Mouse (Mus musculus) forebrain, embryonic 14.5 days (tissue): ENCODE results near the gene Wnt2b. TPM values are rescaled to one million over a fixed set of nuclear protein-coding genes. Genes with fewer than 3 reads are reported as not detected.
A peak's percentile ranks its signal among the peaks of the same experiment; 100 is the strongest.

Experiments used
- ATAC-seq: fragments of 200-750 bp; cut with Nextera tagmentation; 2 replicates; pipeline ENCODE4 v1.8.0; 2017; ENCODE audit warnings: mild to moderate bottlenecking, moderate library complexity
- DNase-seq: peaks from one replicate; pipeline ENCODE4 v3.0.0-alpha.2; 2015; ENCODE audit warnings: low spot score
- H3K27ac ChIP-seq: fragments of 300-500 bp; sonication (generic); 2 replicates; pipeline ENCODE4 v1.5.1; 2014; ENCODE audit warnings: low read depth, mild to moderate bottlenecking, control low read depth, low read length, moderate library complexity
- H3K27me3 ChIP-seq: fragments of 300-500 bp; sonication (generic); replicated peaks from 2 replicates; pipeline ENCODE4 v1.6.1; 2014; ENCODE audit warnings: low read length, control low read depth, mixed read lengths; ENCODE audit not compliant: control insufficient read depth, insufficient read depth
- H3K36me3 ChIP-seq: fragments of 300-500 bp; sonication (generic); 2 replicates; pipeline ENCODE4 v1.6.1; 2014; ENCODE audit warnings: low read length, control low read depth; ENCODE audit not compliant: control insufficient read depth, insufficient read depth
- H3K4me1 ChIP-seq: fragments of 300-500 bp; sonication (generic); 2 replicates; pipeline ENCODE4 v1.6.1; 2014; ENCODE audit warnings: antibody characterized with exemption, low read length, control low read depth; ENCODE audit not compliant: control insufficient read depth, insufficient read depth
- H3K4me2 ChIP-seq: fragments of 300-500 bp; sonication (generic); 2 replicates; pipeline ENCODE4 v1.6.1; 2014; ENCODE audit warnings: mild to moderate bottlenecking, control low read depth, low read length
- H3K4me3 ChIP-seq: fragments of 300-500 bp; sonication (generic); 2 replicates; pipeline ENCODE4 v1.5.1; 2014; ENCODE audit warnings: low read depth, low read length, control low read depth
- H3K9ac ChIP-seq: fragments of 300-500 bp; sonication (generic); 2 replicates; pipeline ENCODE4 v1.6.1; 2014; ENCODE audit warnings: mild to moderate bottlenecking, low read length, control low read depth, moderate library complexity
- H3K9me3 ChIP-seq: fragments of 300-500 bp; sonication (generic); replicated peaks from 2 replicates; pipeline ENCODE4 v1.6.1; 2016; ENCODE audit warnings: low read length, control low read depth, mixed read lengths; ENCODE audit not compliant: control insufficient read depth
- WGBS: fragments of 180-500 bp; shearing (Covaris S2); extraction: QIAGEN DNeasy Blood & Tissue Kit; methylation state at CpG from one replicate; pipeline ENCODE4 v1.1.7; 2014; 5-methylcytosine and 5-hydroxymethylcytosine counted together
- polyA plus RNA-seq: library from polyadenylated mRNA; unstranded; fragments of >200 nt; fragmentation: Nextera tagmentation; extraction: Ambion mirVana; gene quantifications from 2 replicates; pipeline ENCODE4 v1.2.1, GENCODE M21; 2014

Wnt2b gene
- polyA plus RNA-seq, 1 experiment from 2014 or later = 0.38 TPM

DNA sequence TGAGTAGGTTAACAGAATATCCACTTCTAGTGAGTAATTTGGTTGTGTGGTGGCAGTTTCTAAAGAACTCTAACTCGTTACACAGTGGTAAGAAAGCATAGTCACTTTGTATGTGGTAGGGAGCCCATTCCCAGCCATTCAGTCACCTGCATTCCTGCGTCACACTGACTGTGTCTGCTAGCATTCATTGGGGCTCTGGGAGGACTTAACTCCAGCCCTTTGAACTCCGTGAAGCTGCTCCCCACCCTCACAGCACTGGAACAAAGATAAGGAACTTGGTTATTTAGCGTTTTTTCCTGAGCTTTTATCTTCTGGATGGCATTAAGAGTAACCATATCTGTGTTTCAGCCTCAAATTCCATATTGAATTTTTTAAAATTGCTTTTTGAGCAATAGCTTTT lies 23.4 kb downstream of the Wnt2b start:
- Histone ChIP-seq H3K9me3 (no peaks in the 10 kb centered on the region), H3K4me1 (no peaks in the 10 kb centered on the region), H3K36me3 (peaks cover 9% of the 10 kb centered on the region; the same call in 1 of the 2 replicates), H3K27ac (no peak overlapping the region), H3K9ac (no peak overlapping the region), H3K4me3 (no peak overlapping the region), H3K27me3 (no peaks in the 10 kb centered on the region), H3K4me2 (no peak overlapping the region)
- DNase-seq (no peak), ATAC-seq (no peak)
- 32% methylated on average over 4 of the region's 4 CpGs for WGBS

DNA sequence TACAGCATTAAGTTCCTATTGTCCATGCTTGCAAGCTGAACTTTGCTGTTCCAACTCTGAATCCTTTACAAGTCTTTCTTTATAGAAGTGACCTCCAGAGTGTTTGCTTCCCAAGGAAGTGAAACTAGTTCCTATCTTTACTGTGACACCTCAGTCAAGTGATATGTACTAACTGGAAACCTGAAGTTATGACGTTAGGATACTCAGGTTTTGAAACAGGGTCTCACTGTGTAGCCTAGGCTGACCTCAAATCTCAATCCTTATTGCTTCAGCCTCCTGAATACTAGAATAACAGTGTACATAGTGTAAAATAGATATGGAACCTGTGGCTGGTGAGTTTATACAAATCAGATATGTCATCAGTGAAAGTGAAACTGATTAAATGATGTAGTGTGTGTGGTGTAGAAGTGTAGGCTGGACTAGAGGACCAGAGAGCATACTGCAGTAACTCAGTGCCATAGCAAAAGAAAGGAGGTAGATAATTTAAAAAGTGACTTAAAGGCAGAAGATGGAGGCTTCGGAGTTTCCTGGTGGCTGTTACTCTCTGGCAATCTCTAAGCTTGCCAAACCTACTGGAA lies 23.9 kb downstream of the Wnt2b start:
- peaks cover 9% of the 10 kb centered on the region; the same call in 1 of the 2 replicates for H3K36me3 ChIP-seq
- 90% methylated on average over 2 of the region's 2 CpGs for WGBS
- no peaks in the 10 kb centered on the region for H3K9me3 ChIP-seq
- no peak overlapping the region for H3K4me3 ChIP-seq
- H3K27me3 ChIP-seq = no peaks in the 10 kb centered on the region
- ATAC-seq = no peak
- no peak overlapping the region for H3K4me2 ChIP-seq
- no peak for DNase-seq
- no peaks in the 10 kb centered on the region for H3K4me1 ChIP-seq
- no peak overlapping the region for H3K9ac ChIP-seq
- no peak overlapping the region for H3K27ac ChIP-seq

DNA sequence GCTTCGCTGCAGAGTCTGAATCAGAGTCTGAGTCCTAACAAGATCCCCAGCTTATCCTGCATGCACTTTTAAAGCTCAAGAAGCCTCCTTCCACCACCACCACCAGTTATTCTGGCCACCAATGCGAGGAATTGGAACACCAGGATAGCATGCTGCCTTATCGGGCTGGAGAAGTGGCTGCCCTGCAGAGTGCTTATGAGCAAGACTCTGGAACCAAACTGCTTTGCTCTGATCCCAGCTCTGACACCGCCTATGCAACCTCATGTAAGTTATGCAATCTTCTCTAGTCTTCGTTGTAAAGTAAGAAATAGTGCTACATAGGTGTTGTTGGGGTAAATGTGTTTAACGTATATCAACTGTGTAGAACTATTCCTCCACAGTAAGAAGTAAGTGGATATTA lies 32.3 kb downstream of the Wnt2b start:
- Histone ChIP-seq H3K4me2 (no peak overlapping the region), H3K9me3 (no peaks in the 10 kb centered on the region), H3K27ac (no peak overlapping the region), H3K4me3 (no peak overlapping the region), H3K4me1 (0 out of 2 replicates have a peak, but pooled peaks cover 3% of the 10 kb centered on the region), H3K27me3 (no peaks in the 10 kb centered on the region), H3K9ac (no peak overlapping the region), H3K36me3 (peaks cover 23% of the 10 kb centered on the region)
- ATAC-seq = no peak
- WGBS = 93% methylated on average over 6 of the region's 6 CpGs
- no peak for DNase-seq

GRCm38 (mm10) chr3:104914986-104915385 lies 46.7 kb downstream of the Wnt2b start:
- H3K4me1 ChIP-seq = no peaks in the 10 kb centered on the region
- no peak overlapping the region for H3K27ac ChIP-seq
- H3K4me3 ChIP-seq = no peak overlapping the region
- H3K27me3 ChIP-seq = no peaks in the 10 kb centered on the region
- WGBS = 6% methylated on average over 3 of the region's 3 CpGs
- no peaks in the 10 kb centered on the region for H3K9me3 ChIP-seq
- no peak overlapping the region for H3K9ac ChIP-seq
- DNase-seq = peak; percentile 6
- peaks cover 4% of the 10 kb centered on the region; the same call in 1 of the 2 replicates for H3K36me3 ChIP-seq
- ATAC-seq = no peak
- H3K4me2 ChIP-seq = no peak overlapping the region

DNA sequence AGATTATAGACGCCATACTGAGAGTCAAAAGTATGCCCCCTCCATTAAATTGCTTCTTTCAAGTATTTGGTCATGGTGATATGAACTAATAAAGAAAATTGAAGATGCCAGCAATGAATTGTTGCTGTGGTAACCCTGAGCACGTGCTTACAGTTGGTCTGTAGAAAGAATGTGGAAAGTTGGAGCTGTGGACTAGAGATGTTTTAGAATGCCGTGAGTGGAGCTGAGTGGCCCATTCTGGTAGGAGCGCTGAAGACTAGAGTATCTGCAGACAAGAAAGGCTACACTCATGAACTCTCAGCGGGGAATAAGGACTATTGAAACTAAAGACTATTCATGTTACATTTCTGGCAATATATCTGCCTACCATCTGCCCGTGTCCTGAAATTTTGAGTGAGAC lies 52.5 kb downstream of the Wnt2b start:
- no peak for ATAC-seq

GRCm38 (mm10) chr3:104906007-104906406 lies 55.7 kb downstream of the Wnt2b start:
- no peak for DNase-seq
- H3K9me3 ChIP-seq = no peaks in the 10 kb centered on the region
- H3K4me1 ChIP-seq = no peaks in the 10 kb centered on the region
- H3K27me3 ChIP-seq = no peaks in the 10 kb centered on the region
- no peak overlapping the region for H3K4me3 ChIP-seq
- WGBS = 93% methylated on average over 3 of the region's 3 CpGs
- no peak overlapping the region for H3K4me2 ChIP-seq
- ATAC-seq = no peak
- no peak overlapping the region for H3K27ac ChIP-seq
- no peak overlapping the region for H3K9ac ChIP-seq
- peaks cover 24% of the 10 kb centered on the region; the same call in 1 of the 2 replicates for H3K36me3 ChIP-seq

More for the DNA sequence above, 52.5 kb downstream of the Wnt2b start:
- no peak overlapping the region for H3K27ac ChIP-seq
- WGBS = 89% methylated on average over 6 of the region's 6 CpGs
- H3K27me3 ChIP-seq = no peaks in the 10 kb centered on the region
- H3K9ac ChIP-seq = no peak overlapping the region
- no peak overlapping the region for H3K4me2 ChIP-seq
- DNase-seq = no peak
- peaks cover 20% of the 10 kb centered on the region; the same call in 1 of the 2 replicates for H3K36me3 ChIP-seq
- H3K4me1 ChIP-seq = no peaks in the 10 kb centered on the region
- no peaks in the 10 kb centered on the region for H3K9me3 ChIP-seq
- H3K4me3 ChIP-seq = no peak overlapping the region

GRCm38 (mm10) chr3:104905389-104905788 lies 56.3 kb downstream of the Wnt2b start:
- WGBS = 91% methylated on average over 4 of the region's 4 CpGs
- no peaks in the 10 kb centered on the region for H3K27me3 ChIP-seq
- ATAC-seq (no peak), DNase-seq (no peak)
- H3K4me3 ChIP-seq = no peak overlapping the region
- no peaks in the 10 kb centered on the region for H3K4me1 ChIP-seq
- no peak overlapping the region for H3K4me2 ChIP-seq
- H3K36me3 ChIP-seq = peaks cover 24% of the 10 kb centered on the region; the same call in 1 of the 2 replicates
- no peaks in the 10 kb centered on the region for H3K9me3 ChIP-seq
- H3K27ac ChIP-seq = no peak overlapping the region
- H3K9ac ChIP-seq = no peak overlapping the region

DNA sequence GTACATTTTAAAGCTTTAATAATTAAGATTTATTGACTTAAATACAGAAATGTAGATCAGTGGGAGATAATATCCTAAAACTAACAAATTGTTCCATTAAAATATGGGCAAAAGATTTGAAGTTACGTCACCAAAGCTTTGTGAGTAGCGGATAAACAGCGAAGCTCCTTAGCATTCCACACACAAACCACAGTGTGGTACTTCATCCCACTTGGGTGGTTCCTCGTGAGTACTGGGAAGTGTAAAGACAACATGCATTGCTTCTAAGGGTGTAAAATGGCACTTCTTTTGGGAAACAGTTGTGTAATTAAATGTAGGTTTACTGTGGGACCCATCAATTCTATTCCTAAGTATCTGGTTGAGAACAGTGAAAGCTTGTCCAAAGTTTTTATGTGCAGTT lies 60.6 kb downstream of the Wnt2b start:
- DNase-seq (no peak), ATAC-seq (no peak)
- H3K4me1 ChIP-seq = no peaks in the 10 kb centered on the region
- no peak overlapping the region for H3K27ac ChIP-seq
- H3K9me3 ChIP-seq = no peaks in the 10 kb centered on the region
- no peak overlapping the region for H3K4me2 ChIP-seq
- H3K4me3 ChIP-seq = no peak overlapping the region
- 93% methylated on average over 4 of the region's 4 CpGs for WGBS
- peaks cover 36% of the 10 kb centered on the region for H3K36me3 ChIP-seq
- no peaks in the 10 kb centered on the region for H3K27me3 ChIP-seq
- H3K9ac ChIP-seq = no peak overlapping the region

DNA sequence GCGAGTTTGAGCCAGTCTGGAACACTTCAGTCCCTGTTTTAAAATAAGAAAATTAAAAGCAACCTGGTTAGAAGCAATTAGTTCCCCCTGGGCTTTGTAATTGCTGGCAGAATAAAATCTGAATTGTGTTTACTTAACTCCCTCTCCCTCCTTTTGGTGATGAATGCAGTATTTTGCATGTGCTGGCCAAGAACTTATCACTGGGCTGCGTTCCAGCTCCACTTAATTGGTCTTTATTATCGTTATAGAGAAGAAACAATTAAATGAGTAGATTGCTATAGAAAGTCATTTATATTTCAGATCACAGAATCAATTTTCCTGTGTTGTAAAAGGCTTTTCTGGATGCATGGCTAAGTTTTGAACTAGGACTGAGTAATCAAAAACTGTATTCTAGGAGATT lies 65.6 kb downstream of the Wnt2b start:
- H3K9ac ChIP-seq = no peak overlapping the region
- H3K27ac ChIP-seq = no peak overlapping the region
- peaks cover 40% of the 10 kb centered on the region for H3K36me3 ChIP-seq
- no peak overlapping the region for H3K4me3 ChIP-seq
- H3K4me2 ChIP-seq = no peak overlapping the region
- H3K9me3 ChIP-seq = no peaks in the 10 kb centered on the region
- 17% methylated on average over 3 of the region's 3 CpGs for WGBS
- H3K4me1 ChIP-seq = no peaks in the 10 kb centered on the region
- DNase-seq (peak; percentile 56), ATAC-seq (no peak)
- no peaks in the 10 kb centered on the region for H3K27me3 ChIP-seq
